Mouse (Mus musculus): ENCODE data around the gene Siah1b. TPM values are rescaled to one million over a fixed set of nuclear protein-coding genes. Genes with fewer than 3 reads are reported as not detected.

The Siah1b gene
- total and polyA plus RNA-seq, 3 experiments = 11.5 to 29.3 (median 21.5) TPM

DNA sequence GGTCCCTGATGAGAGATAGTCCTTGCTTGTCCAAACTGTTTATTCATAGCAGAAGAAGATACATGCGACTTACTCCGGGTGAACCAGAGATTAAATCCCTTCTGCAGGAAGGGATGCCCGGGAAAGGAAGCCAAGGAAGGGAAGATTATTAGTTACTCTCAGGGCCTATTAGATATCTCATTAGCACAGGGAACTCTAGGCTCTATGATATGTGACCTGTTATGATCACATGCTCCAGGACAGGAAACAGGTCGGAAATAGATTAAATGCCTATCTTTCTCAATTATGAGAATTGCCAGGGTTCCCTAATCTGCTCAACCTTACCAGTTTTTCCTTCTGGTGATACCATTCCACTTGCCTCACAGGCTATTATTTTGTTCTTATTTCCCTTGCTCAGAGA is 20.6 kb downstream of the Siah1b start:
- H3K79me2 ChIP-seq (replicated peaks; ENCODE audit: control insufficient read depth, extremely low read depth, insufficient read depth, poor library complexity, severe bottlenecking) = no peaks in the 10 kb centered on the region
- no peak overlapping the region for H3K4me2 ChIP-seq (ENCODE audit: insufficient read depth, low read depth, poor library complexity, severe bottlenecking)
- TF ChIP-seq POLR2AphosphoS2 (IDR thresholded peaks at IDR 0.05; ENCODE audit: low read depth, low read length) = no peak
- H3K27me3 ChIP-seq (replicated peaks) = no peaks in the 10 kb centered on the region
- no peak overlapping the region for H3K27ac ChIP-seq (ENCODE audit: insufficient read depth, low read depth)
- in situ Hi-C loops (cut with MboI; ENCODE audit: low pct_ligation_motif_present, low pct_unique_long_range_greater_than_20kb, low sequenced_read_pairs) = no loop called here
- H3K9ac ChIP-seq (ENCODE audit: insufficient read depth, low read depth) = no peak overlapping the region
- no peaks in the 10 kb centered on the region for H3K36me3 ChIP-seq (replicated peaks in 1 of 2; ENCODE audit: control insufficient read depth in 1 of 2, insufficient read depth in 1 of 2, low read length in 1 of 2)
- no peak for DNase-seq (ENCODE audit: extremely low read depth)
- H3K4me3 ChIP-seq (replicated peaks in 1 of 3; ENCODE audit: low read depth in 2 of 3, low read length in 2 of 3, poor library complexity in 1 of 3) = no peak overlapping the region
- dilution Hi-C loops (cut with MboI; ENCODE audit: extremely low pct_ligation_motif_present, extremely low pct_unique_long_range_greater_than_20kb, low sequenced_read_pairs) = no loop called here
- H3K9me3 ChIP-seq (replicated peaks; ENCODE audit: low read length) = no peaks in the 10 kb centered on the region
- no peaks in the 10 kb centered on the region for H3K4me1 ChIP-seq (ENCODE audit: control insufficient read depth in 1 of 2, insufficient read depth in 2 of 2)

DNA sequence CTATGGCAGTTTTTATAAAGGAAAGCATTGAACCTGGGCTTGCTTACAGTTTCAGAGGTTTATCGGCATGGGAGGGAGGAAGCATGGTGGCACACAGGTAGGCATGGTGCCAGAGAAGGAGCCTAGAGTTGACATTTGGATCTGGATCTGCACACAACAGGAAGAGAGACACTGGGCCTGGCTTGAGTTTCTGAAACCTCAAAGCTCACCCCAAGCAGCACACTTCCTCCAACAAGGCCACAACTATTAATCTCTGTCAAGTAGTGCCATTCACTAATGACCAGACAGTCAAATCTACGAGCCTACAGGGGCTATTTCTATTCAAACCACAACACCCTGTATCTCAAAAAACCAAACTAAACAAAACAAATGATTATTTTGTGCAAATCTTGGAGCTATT is 29.6 kb downstream of the Siah1b start:
- in situ Hi-C loops (cut with MboI; ENCODE audit: low pct_ligation_motif_present, low pct_unique_long_range_greater_than_20kb, low sequenced_read_pairs) (no loop called here), dilution Hi-C loops (cut with MboI; ENCODE audit: extremely low pct_ligation_motif_present, extremely low pct_unique_long_range_greater_than_20kb, low sequenced_read_pairs) (no loop called here)
- TF ChIP-seq ZNF384 (IDR thresholded peaks at IDR 0.05; ENCODE audit: low read depth, low read length) (no peak), MAFK (IDR thresholded peaks at IDR 0.05; ENCODE audit: insufficient replicate concordance, low read length) (no peak), CTCF (conservative IDR thresholded peaks at IDR 0.05 in 1 of 2, IDR thresholded peaks at IDR 0.05 in 1 of 2; ENCODE audit: low read depth in 2 of 2, low read length in 2 of 2) (no peak), CHD1 (IDR thresholded peaks at IDR 0.05; ENCODE audit: low read depth, low read length) (no peak), KAT2A (IDR thresholded peaks at IDR 0.05; ENCODE audit: insufficient replicate concordance, low read length) (no peak), ZKSCAN1 (IDR thresholded peaks at IDR 0.05; ENCODE audit: borderline replicate concordance, low read depth, low read length) (no peak), JUN (IDR thresholded peaks at IDR 0.05; ENCODE audit: insufficient read depth, low read depth, low read length) (no peak)
- H3K79me2 ChIP-seq (replicated peaks; ENCODE audit: control insufficient read depth, extremely low read depth, insufficient read depth, poor library complexity, severe bottlenecking) = no peaks in the 10 kb centered on the region
- no peak overlapping the region for H3K4me2 ChIP-seq (ENCODE audit: insufficient read depth, low read depth, poor library complexity, severe bottlenecking)
- H3K27ac ChIP-seq (ENCODE audit: insufficient read depth, low read depth) = no peak overlapping the region
- DNase-seq (ENCODE audit: extremely low read depth) = no peak
- no peak overlapping the region for H3K9ac ChIP-seq (ENCODE audit: insufficient read depth, low read depth)
- H3K4me3 ChIP-seq (replicated peaks in 1 of 3; ENCODE audit: low read depth in 2 of 3, low read length in 2 of 3, poor library complexity in 1 of 3) = no peak overlapping the region
- no peaks in the 10 kb centered on the region; a peak in 1 of 4 replicates for H3K4me1 ChIP-seq (ENCODE audit: control insufficient read depth in 1 of 2, insufficient read depth in 2 of 2)
- H3K27me3 ChIP-seq (replicated peaks) = no peaks in the 10 kb centered on the region
- no peaks in the 10 kb centered on the region for H3K9me3 ChIP-seq (replicated peaks; ENCODE audit: low read length)
- H3K36me3 ChIP-seq (replicated peaks in 1 of 2; ENCODE audit: control insufficient read depth in 1 of 2, insufficient read depth in 1 of 2, low read length in 1 of 2) = no peaks in the 10 kb centered on the region

DNA sequence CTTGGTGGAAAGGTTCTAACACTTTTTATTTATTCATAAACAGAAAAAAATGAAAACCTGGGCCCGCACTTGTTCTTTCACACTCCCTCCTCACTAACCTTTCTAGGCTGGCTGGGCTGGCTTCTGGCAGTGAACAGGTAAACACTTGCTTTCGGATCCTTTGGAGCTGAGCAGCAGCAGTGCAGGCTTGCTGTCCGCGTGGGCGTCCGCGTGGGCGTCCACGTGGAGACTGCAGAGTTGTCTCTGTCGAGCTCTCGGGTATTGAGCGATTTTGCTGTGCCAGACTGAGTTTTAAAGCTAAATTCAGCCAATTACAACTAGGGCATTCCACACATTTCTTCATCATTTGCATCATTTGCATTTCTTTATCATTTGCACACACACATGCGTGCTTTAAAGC is 34.2 kb downstream of the Siah1b start:
- DNase-seq (ENCODE audit: extremely low read depth) = no peak
- dilution Hi-C loops (cut with MboI; ENCODE audit: extremely low pct_ligation_motif_present, extremely low pct_unique_long_range_greater_than_20kb, low sequenced_read_pairs) (no loop called here), in situ Hi-C loops (cut with MboI; ENCODE audit: low pct_ligation_motif_present, low pct_unique_long_range_greater_than_20kb, low sequenced_read_pairs) (no loop called here)
- H3K27me3 ChIP-seq (replicated peaks) = no peaks in the 10 kb centered on the region
- TF ChIP-seq RAD21 (IDR thresholded peaks at IDR 0.05; ENCODE audit: low read depth, low read length) (no peak), CHD1 (IDR thresholded peaks at IDR 0.05; ENCODE audit: low read depth, low read length) (no peak), KAT2A (IDR thresholded peaks at IDR 0.05; ENCODE audit: insufficient replicate concordance, low read length) (no peak), USF2 (conservative IDR thresholded peaks at IDR 0.05; ENCODE audit: low read depth, low read length) (no peak), UBTF (IDR thresholded peaks at IDR 0.05; ENCODE audit: low read depth, low read length) (no peak), PAX5 (IDR thresholded peaks at IDR 0.05; ENCODE audit: low read length) (no peak), RCOR1 (conservative IDR thresholded peaks at IDR 0.05; ENCODE audit: low read depth, low read length) (no peak), NRF1 (IDR thresholded peaks at IDR 0.05; ENCODE audit: low read depth, low read length) (no peak), SIN3A (IDR thresholded peaks at IDR 0.05; ENCODE audit: low read length) (no peak), MAZ (IDR thresholded peaks at IDR 0.05; ENCODE audit: low read depth, low read length) (no peak), HCFC1 (IDR thresholded peaks at IDR 0.05; ENCODE audit: low read depth, low read length) (no peak), MYC (IDR thresholded peaks at IDR 0.05; ENCODE audit: low read depth, low read length) (no peak), ZNF384 (IDR thresholded peaks at IDR 0.05; ENCODE audit: low read depth, low read length) (no peak), MXI1 (IDR thresholded peaks at IDR 0.05; ENCODE audit: low read depth, low read length) (no peak), BHLHE40 (IDR thresholded peaks at IDR 0.05; ENCODE audit: low read depth, low read length) (no peak), TBP (conservative IDR thresholded peaks at IDR 0.05; ENCODE audit: low read depth, low read length) (no peak), JUND (conservative IDR thresholded peaks at IDR 0.05; ENCODE audit: low read depth, low read length) (no peak), TCF12 (IDR thresholded peaks at IDR 0.05; ENCODE audit: low read depth, low read length) (no peak), SMC3 (IDR thresholded peaks at IDR 0.05; ENCODE audit: low read depth, low read length) (no peak)
- H3K36me3 ChIP-seq (replicated peaks in 1 of 2; ENCODE audit: control insufficient read depth in 1 of 2, insufficient read depth in 1 of 2, low read length in 1 of 2) = no peaks in the 10 kb centered on the region
- H3K4me3 ChIP-seq (replicated peaks in 1 of 3; ENCODE audit: low read depth in 2 of 3, low read length in 2 of 3, poor library complexity in 1 of 3) = no peak overlapping the region
- H3K9me3 ChIP-seq (replicated peaks; ENCODE audit: low read length) = no peaks in the 10 kb centered on the region
- H3K4me2 ChIP-seq (ENCODE audit: insufficient read depth, low read depth, poor library complexity, severe bottlenecking) = no peak overlapping the region
- no peaks in the 10 kb centered on the region; a peak in 1 of 4 replicates for H3K4me1 ChIP-seq (ENCODE audit: control insufficient read depth in 1 of 2, insufficient read depth in 2 of 2)
- H3K27ac ChIP-seq (ENCODE audit: insufficient read depth, low read depth) = no peak overlapping the region
- H3K9ac ChIP-seq (ENCODE audit: insufficient read depth, low read depth) = no peak overlapping the region
- no peaks in the 10 kb centered on the region for H3K79me2 ChIP-seq (replicated peaks; ENCODE audit: control insufficient read depth, extremely low read depth, insufficient read depth, poor library complexity, severe bottlenecking)
